Mouse (Mus musculus): ENCODE measurements at regions not wholly inside any gene's neighbourhood (a gene's known extent, or its start where the extent isn't known, plus 50 kb on each side); places are given as distances from the start of the nearest gene placed in this dataset.

- no peak for DNase-seq (ENCODE audit: low read depth)
- TF ChIP-seq POLR2A (IDR thresholded peaks at IDR 0.05; ENCODE audit: borderline replicate concordance, extremely low read depth, insufficient read depth, insufficient read length, poor library complexity, severe bottlenecking) (no peak), CTCF (IDR thresholded peaks at IDR 0.05; ENCODE audit: borderline replicate concordance, extremely low read depth, insufficient read depth, insufficient read length) (no peak)
Measured at GRCm38 (mm10) chr13:55985396-55985795, 149.4 kb upstream of the Pitx1 start.

- no peak for DNase-seq (ENCODE audit: low read depth)
- TF ChIP-seq POLR2A (IDR thresholded peaks at IDR 0.05; ENCODE audit: borderline replicate concordance, extremely low read depth, insufficient read depth, insufficient read length, poor library complexity, severe bottlenecking): no peak
- TF ChIP-seq CTCF (IDR thresholded peaks at IDR 0.05; ENCODE audit: borderline replicate concordance, extremely low read depth, insufficient read depth, insufficient read length): no peak
Measured at GRCm38 (mm10) chr13:55984772-55985171, 148.8 kb upstream of the Pitx1 start.

GRCm38 (mm10) chr13:55983851-55984250, 147.9 kb upstream of the Pitx1 start:
- DNase-seq (ENCODE audit: low read depth): no peak
- TF ChIP-seq CTCF (IDR thresholded peaks at IDR 0.05; ENCODE audit: borderline replicate concordance, extremely low read depth, insufficient read depth, insufficient read length): peak; percentile 37; the same call in 1 of the 2 replicates
- TF ChIP-seq POLR2A (IDR thresholded peaks at IDR 0.05; ENCODE audit: borderline replicate concordance, extremely low read depth, insufficient read depth, insufficient read length, poor library complexity, severe bottlenecking): no peak

GRCm38 (mm10) chr13:55981041-55981440, 145.0 kb upstream of the Pitx1 start:
- TF ChIP-seq CTCF (IDR thresholded peaks at IDR 0.05; ENCODE audit: borderline replicate concordance, extremely low read depth, insufficient read depth, insufficient read length) (no peak), POLR2A (IDR thresholded peaks at IDR 0.05; ENCODE audit: borderline replicate concordance, extremely low read depth, insufficient read depth, insufficient read length, poor library complexity, severe bottlenecking) (no peak)
- DNase-seq (ENCODE audit: low read depth): no peak

- TF ChIP-seq CTCF (IDR thresholded peaks at IDR 0.05; ENCODE audit: borderline replicate concordance, extremely low read depth, insufficient read depth, insufficient read length): no peak
- TF ChIP-seq POLR2A (IDR thresholded peaks at IDR 0.05; ENCODE audit: borderline replicate concordance, extremely low read depth, insufficient read depth, insufficient read length, poor library complexity, severe bottlenecking): no peak
- DNase-seq (ENCODE audit: low read depth): no peak
Measured at GRCm38 (mm10) chr13:55977902-55978301, 141.9 kb upstream of the Pitx1 start.

GRCm38 (mm10) chr13:55976911-55977381, 141.0 kb upstream of the Pitx1 start:
- TF ChIP-seq CTCF (IDR thresholded peaks at IDR 0.05; ENCODE audit: borderline replicate concordance, extremely low read depth, insufficient read depth, insufficient read length) (no peak), POLR2A (IDR thresholded peaks at IDR 0.05; ENCODE audit: borderline replicate concordance, extremely low read depth, insufficient read depth, insufficient read length, poor library complexity, severe bottlenecking) (no peak)
- DNase-seq (ENCODE audit: low read depth): peak; percentile 40

GRCm38 (mm10) chr13:55974105-55974504, 138.1 kb upstream of the Pitx1 start:
- no peak for DNase-seq (ENCODE audit: low read depth)
- TF ChIP-seq POLR2A (IDR thresholded peaks at IDR 0.05; ENCODE audit: borderline replicate concordance, extremely low read depth, insufficient read depth, insufficient read length, poor library complexity, severe bottlenecking): no peak
- TF ChIP-seq CTCF (IDR thresholded peaks at IDR 0.05; ENCODE audit: borderline replicate concordance, extremely low read depth, insufficient read depth, insufficient read length): peak; percentile 58; the same call in 1 of the 2 replicates

- DNase-seq (ENCODE audit: low read depth): no peak
- TF ChIP-seq CTCF (IDR thresholded peaks at IDR 0.05; ENCODE audit: borderline replicate concordance, extremely low read depth, insufficient read depth, insufficient read length) (no peak; the same call in 1 of the 2 replicates), POLR2A (IDR thresholded peaks at IDR 0.05; ENCODE audit: borderline replicate concordance, extremely low read depth, insufficient read depth, insufficient read length, poor library complexity, severe bottlenecking) (no peak)
Measured at GRCm38 (mm10) chr13:55970687-55971086, 134.7 kb upstream of the Pitx1 start.

GRCm38 (mm10) chr13:55969473-55969872, 133.5 kb upstream of the Pitx1 start:
- TF ChIP-seq CTCF (IDR thresholded peaks at IDR 0.05; ENCODE audit: borderline replicate concordance, extremely low read depth, insufficient read depth, insufficient read length) (peak; percentile 11; the same call in 1 of the 2 replicates), POLR2A (IDR thresholded peaks at IDR 0.05; ENCODE audit: borderline replicate concordance, extremely low read depth, insufficient read depth, insufficient read length, poor library complexity, severe bottlenecking) (no peak)
- DNase-seq (ENCODE audit: low read depth): no peak

- no peak for DNase-seq (ENCODE audit: low read depth)
- TF ChIP-seq CTCF (IDR thresholded peaks at IDR 0.05; ENCODE audit: borderline replicate concordance, extremely low read depth, insufficient read depth, insufficient read length): no peak
- no peak for TF ChIP-seq POLR2A (IDR thresholded peaks at IDR 0.05; ENCODE audit: borderline replicate concordance, extremely low read depth, insufficient read depth, insufficient read length, poor library complexity, severe bottlenecking)
Measured at GRCm38 (mm10) chr13:55967151-55967550, 131.2 kb upstream of the Pitx1 start.

GRCm38 (mm10) chr13:55963005-55963620, 127.1 kb upstream of the Pitx1 start:
- DNase-seq (ENCODE audit: low read depth): peak; percentile 88
- TF ChIP-seq POLR2A (IDR thresholded peaks at IDR 0.05; ENCODE audit: borderline replicate concordance, extremely low read depth, insufficient read depth, insufficient read length, poor library complexity, severe bottlenecking) (no peak), CTCF (IDR thresholded peaks at IDR 0.05; ENCODE audit: borderline replicate concordance, extremely low read depth, insufficient read depth, insufficient read length) (peak; percentile 90)

- TF ChIP-seq CTCF (IDR thresholded peaks at IDR 0.05; ENCODE audit: borderline replicate concordance, extremely low read depth, insufficient read depth, insufficient read length) (no peak), POLR2A (IDR thresholded peaks at IDR 0.05; ENCODE audit: borderline replicate concordance, extremely low read depth, insufficient read depth, insufficient read length, poor library complexity, severe bottlenecking) (no peak)
- DNase-seq (ENCODE audit: low read depth): peak; percentile 63
Measured at GRCm38 (mm10) chr13:55962254-55962866, 126.4 kb upstream of the Pitx1 start.

All from brain, embryonic 14.5 days (tissue).